Mouse (Mus musculus) myocyte (in vitro differentiated cells): ENCODE results near the gene Hist1h2ak.
A peak's percentile ranks its signal among the peaks of the same experiment; 100 is the strongest.
"Not testable (repeated sequence)": the region's sequence is repeated elsewhere in the genome, so short reads cannot be mapped to it uniquely, and the experiment has no call there.

Experiments used
- CEBPB ChIP-seq: IDR thresholded peaks from 2 replicates; pipeline ENCODE4 v1.6.1; 2011; ENCODE audit warnings: mild to moderate bottlenecking, moderate library complexity; ENCODE audit not compliant: poor library complexity, insufficient read depth, severe bottlenecking
- E2F4 ChIP-seq: IDR thresholded peaks from one replicate; pipeline ENCODE4 v1.6.1; 2011; ENCODE audit warnings: mild to moderate bottlenecking, control low read depth, moderate library complexity; ENCODE audit not compliant: insufficient read depth
- MAX ChIP-seq: IDR thresholded peaks from one replicate; pipeline ENCODE4 v1.6.1; 2011; ENCODE audit warnings: low read depth, mild to moderate bottlenecking, control low read depth
- MYOD1 ChIP-seq, 3 experiments: IDR thresholded peaks; one replicate each; pipeline ENCODE4 v1.6.1; 2011; ENCODE audit warnings: control low read depth in 2 of 3, low read depth in 2 of 3, mild to moderate bottlenecking in 2 of 3, moderate library complexity in 1 of 3; ENCODE audit not compliant: insufficient read length in 2 of 3, control insufficient read depth in 1 of 3
- MYOG ChIP-seq, 3 experiments: IDR thresholded peaks; one replicate each; pipeline ENCODE4 v1.6.1; 2011; ENCODE audit warnings: control low read depth in 2 of 3, low read depth in 2 of 3, mild to moderate bottlenecking in 2 of 3; ENCODE audit not compliant: insufficient read length in 2 of 3, control insufficient read depth in 1 of 3, insufficient read depth in 1 of 3
- POLR2A ChIP-seq: IDR thresholded peaks from one replicate; pipeline ENCODE4 v1.6.1; 2011; ENCODE audit warnings: low read depth, mild to moderate bottlenecking, control low read depth, moderate library complexity; ENCODE audit not compliant: insufficient read length
- POLR2AphosphoS2 ChIP-seq: IDR thresholded peaks from one replicate; pipeline ENCODE4 v1.6.1; 2011; ENCODE audit warnings: low read depth, control low read depth; ENCODE audit not compliant: insufficient read length
- REST ChIP-seq: IDR thresholded peaks from one replicate; pipeline ENCODE4 v1.6.1; 2011; ENCODE audit warnings: mild to moderate bottlenecking, control low read depth, moderate library complexity; ENCODE audit not compliant: insufficient read depth, insufficient read length
- SRF ChIP-seq: IDR thresholded peaks from one replicate; pipeline ENCODE4 v1.6.1; 2011; ENCODE audit warnings: low read depth; ENCODE audit not compliant: control insufficient read depth, insufficient read length
- TCF12 ChIP-seq: IDR thresholded peaks from one replicate; pipeline ENCODE4 v1.6.1; 2011; ENCODE audit warnings: mild to moderate bottlenecking, control low read depth; ENCODE audit not compliant: poor library complexity, insufficient read depth, severe bottlenecking
- USF1 ChIP-seq: IDR thresholded peaks from one replicate; pipeline ENCODE4 v1.6.1; 2011; ENCODE audit warnings: low read depth, mild to moderate bottlenecking, control low read depth, moderate library complexity

DNA sequence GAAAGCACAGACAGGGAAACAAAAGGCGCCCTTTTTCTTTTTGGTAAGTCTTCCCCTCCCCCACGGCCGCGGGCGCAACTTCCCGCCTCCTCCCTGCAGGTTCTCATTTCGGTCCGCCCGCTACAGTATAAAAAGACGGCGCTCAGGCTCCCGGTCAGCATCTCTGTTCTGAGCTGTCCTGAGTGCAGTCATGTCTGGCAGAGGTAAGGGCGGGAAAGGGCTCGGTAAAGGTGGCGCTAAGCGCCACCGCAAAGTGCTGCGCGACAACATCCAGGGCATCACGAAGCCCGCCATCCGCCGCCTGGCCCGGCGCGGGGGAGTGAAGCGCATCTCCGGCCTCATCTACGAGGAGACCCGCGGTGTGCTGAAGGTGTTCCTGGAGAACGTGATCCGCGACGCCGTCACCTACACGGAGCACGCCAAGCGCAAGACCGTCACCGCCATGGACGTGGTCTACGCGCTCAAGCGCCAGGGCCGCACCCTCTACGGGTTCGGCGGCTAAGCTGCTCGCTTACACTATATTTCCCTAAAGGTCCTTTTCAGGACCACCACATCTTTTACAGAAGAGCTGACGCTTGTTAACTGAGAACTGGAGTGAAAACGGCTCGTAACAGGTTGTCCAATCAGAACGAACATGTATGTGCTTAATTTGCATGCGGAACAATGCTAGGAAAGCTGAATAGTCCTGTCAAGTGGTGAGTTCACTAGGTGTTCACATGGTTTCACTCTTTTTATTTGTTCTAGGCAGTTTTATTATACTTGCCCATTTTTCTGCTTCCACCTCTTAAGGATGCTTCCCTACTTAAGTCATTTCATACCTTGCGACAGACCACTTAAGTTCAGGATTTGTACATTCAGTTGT, 18.5 kb downstream of the Hist1h2ak start, which contains the start of gene Hist1h4j:
- peak; percentile 84 for TF ChIP-seq POLR2A
- not testable (repeated sequence) for TF ChIP-seq TCF12; MYOG (IDR thresholded peaks at IDR 0.05; ENCODE audit: control insufficient read depth in 1 of 3, insufficient read depth in 1 of 3, insufficient read length in 2 of 3, low read depth in 2 of 3); USF1; MAX; MYOD1 (IDR thresholded peaks at IDR 0.05; ENCODE audit: control insufficient read depth in 1 of 3, insufficient read length in 2 of 3, low read depth in 2 of 3); CEBPB; REST; SRF
- peak; percentile 42 for TF ChIP-seq E2F4
- TF ChIP-seq POLR2AphosphoS2: peak; percentile 96
